Mouse (Mus musculus) layer of hippocampus, postnatal 14 days (tissue): ENCODE measurements around the gene Sall4. TPM values are rescaled to one million over a fixed set of nuclear protein-coding genes. Genes with fewer than 3 reads are reported as not detected.
A peak's percentile ranks its signal among the peaks of the same experiment; 100 is the strongest.
"Not testable (repeated sequence)": the region's sequence is repeated elsewhere in the genome, so short reads cannot be mapped to it uniquely, and the experiment has no call there.

Source experiments
- DNase-seq, 2 experiments: peaks; one replicate each; pipeline ENCODE4 v3.0.0; 2021 to 2022; ENCODE audit warnings: low spot score in 2 of 2, mixed read lengths in 1 of 2
- total RNA-seq, 2 experiments: library from RNA; stranded (reverse); gene quantifications; 2 replicates each; pipeline ENCODE4 v1.2.3; 2021

The Sall4 gene
- total RNA-seq, 2 experiments from 2014 or later, result 0.19 to 0.41 TPM

DNA sequence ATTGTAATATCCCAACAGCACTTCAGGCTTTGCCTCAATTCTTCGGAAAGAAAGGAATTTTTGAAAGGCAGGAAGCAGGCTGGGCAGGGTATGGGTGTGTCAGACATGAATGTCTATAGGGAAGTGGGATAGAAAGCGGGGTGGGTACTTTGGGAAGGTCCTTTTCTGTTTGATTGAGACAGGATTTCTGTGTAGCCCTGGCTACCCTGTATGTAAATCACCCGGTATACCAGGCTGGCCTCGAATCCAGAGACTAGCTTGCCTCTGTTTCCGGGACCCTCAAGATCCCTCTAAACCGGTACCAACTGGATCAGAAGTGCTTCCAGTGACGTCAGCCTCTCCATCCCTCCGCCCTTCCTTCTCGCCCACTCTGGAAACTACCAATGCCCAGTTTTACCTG lies 6.6 kb downstream of the Sall4 start:
- DNase-seq, result no peak

- not testable (repeated sequence) for DNase-seq
These were observed 23.3 kb downstream of the Sall4 start for GRCm38 (mm10) chr2:168744406-168744805.

DNA sequence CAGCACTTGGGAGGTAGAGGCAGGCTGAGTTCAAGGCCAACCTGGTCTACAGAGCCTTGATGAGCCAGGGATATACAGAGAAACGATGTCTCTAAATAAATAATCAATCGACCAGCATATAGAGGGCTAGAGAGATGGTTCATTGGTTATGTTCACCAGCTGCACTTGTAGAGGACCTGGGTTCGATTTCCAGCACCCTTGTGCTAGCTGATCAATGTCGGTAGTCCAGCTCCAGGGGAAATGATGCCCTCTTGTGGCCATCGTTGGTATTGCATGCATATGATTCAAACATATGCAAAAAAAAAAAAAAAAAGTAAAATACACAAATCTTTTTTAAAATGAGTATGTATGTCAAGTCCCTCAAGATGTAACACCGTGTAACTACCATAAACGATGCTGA lies 25.1 kb downstream of the Sall4 start:
- peak in 1 of 2 experiments; percentile 49 for DNase-seq

GRCm38 (mm10) chr2:168742059-168742627 lies 25.6 kb downstream of the Sall4 start, which contains the start of gene Atp9a:
TSS of gene Atp9a (minus strand) at chr2:168742409.
- DNase-seq, result peak; percentile 69 to 76

GRCm38 (mm10) chr2:168741273-168742058 lies 26.3 kb downstream of the Sall4 start:
- peak; percentile 62 to 66 for DNase-seq

- DNase-seq, result no peak
These were observed 27.2 kb downstream of the Sall4 start for GRCm38 (mm10) chr2:168740496-168740895.

DNA sequence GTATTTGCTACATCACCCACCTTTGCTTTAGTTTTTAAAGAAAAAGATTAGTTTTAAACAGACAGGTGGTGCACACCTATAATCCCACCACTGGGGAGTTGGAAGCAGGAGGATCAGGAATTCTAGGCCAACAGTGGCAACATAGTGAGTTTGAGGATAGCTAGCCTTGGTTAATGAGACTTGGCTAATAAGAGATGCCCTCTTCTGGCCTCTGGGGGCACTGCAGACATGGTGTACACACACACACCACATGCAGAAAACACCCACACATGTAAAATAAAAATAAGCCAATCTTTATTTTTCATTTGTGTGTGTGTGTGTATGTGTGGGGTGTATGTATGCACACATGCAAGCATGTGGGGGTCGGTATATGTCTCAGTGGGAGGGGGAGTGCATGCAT lies 28.9 kb downstream of the Sall4 start:
- no peak for DNase-seq

DNA sequence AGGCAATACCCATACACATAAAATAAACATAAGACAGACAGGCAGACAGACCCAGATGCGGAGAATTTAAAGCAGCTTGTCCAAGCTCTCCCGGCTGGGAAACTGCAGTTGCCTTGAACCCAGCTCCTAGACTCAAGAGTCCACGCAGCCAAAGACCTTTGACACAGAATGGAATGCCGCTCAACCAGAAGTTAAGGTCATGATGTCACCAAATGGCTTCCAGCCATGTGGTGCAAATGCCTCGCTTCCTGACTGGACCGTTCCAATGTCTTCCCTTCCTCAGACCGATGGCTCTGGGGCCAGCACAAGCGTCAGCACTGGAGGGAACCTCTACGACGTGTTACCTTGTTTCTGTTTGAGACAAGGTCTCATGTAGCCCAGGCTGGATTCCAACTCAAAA lies 29.9 kb downstream of the Sall4 start:
- no peak for DNase-seq

GRCm38 (mm10) chr2:168734023-168734422 lies 33.7 kb downstream of the Sall4 start:
- no peak for DNase-seq

GRCm38 (mm10) chr2:168731258-168731657 lies 36.5 kb downstream of the Sall4 start:
- no peak for DNase-seq

DNA sequence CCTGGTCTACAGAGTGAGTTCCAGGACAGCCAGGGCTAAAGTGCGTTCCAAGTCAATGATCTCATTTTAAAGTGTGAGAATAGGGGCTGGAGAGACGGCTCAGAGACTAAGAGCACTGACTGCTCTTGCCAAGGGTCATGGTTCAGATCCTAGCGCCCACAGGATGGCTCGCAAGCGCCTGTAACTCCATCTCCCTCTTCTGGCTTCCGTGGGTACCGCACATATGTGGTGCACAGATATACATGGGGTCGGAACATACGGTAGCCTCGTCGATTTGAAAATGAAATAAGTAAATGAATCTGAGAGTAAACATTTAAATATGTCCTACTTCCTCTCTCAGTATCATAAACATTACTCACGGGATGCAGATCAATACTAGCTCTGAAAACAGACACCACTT lies 38.0 kb downstream of the Sall4 start:
- DNase-seq, result no peak

DNA sequence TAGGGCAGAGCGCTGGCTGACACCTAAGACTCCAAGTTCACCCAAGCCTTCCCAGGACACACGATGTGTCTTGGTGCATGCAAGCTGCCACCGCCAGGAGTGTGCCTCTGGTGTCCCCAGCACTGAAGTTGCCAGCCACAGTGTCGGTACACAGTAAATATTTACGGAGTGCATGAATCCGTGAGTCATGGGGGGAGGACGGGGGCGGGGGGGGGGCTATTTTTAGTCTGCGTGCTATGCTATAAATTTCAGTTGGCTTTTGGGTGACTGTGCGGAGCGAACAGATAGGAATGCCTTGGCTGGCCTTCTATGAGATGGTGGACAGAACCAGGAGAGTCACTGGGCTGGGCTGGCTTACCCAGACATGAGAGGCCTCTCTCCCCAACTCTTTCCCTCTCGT lies 39.7 kb downstream of the Sall4 start:
- no peak for DNase-seq

GRCm38 (mm10) chr2:168726007-168726406 lies 41.7 kb downstream of the Sall4 start:
- no peak for DNase-seq

GRCm38 (mm10) chr2:168721313-168721712 lies 46.4 kb downstream of the Sall4 start:
- no peak for DNase-seq

DNA sequence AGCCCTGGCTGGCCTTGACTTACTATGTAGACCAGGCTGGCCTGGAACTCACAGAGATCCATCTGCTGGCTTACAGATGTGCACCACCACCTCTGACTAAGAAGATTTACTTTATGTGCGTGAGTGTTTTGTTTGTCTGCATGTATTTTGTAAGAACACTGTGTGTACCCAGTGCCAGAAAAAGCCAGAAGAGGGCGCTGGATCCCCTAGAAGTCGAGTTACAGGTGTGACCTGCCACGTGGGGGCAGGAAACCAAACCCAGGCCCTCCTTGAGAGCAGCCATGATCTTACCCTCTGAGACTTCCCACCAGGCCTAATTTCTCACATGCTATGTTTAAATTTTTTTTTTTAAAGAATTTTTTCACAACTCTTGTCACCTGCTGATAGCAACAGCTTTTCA lies 48.0 kb downstream of the Sall4 start:
- no peak for DNase-seq

- DNase-seq, result no peak
These were observed 49.0 kb downstream of the Sall4 start for GRCm38 (mm10) chr2:168718735-168719134.

GRCm38 (mm10) chr2:168718267-168718666 lies 49.5 kb downstream of the Sall4 start:
- no peak for DNase-seq

GRCm38 (mm10) chr2:168712199-168713176 lies 55.3 kb downstream of the Sall4 start:
- no peak for DNase-seq

- no peak for DNase-seq
These were observed 56.8 kb downstream of the Sall4 start for GRCm38 (mm10) chr2:168710979-168711378.

- no peak for DNase-seq
These were observed 60.0 kb downstream of the Sall4 start for GRCm38 (mm10) chr2:168707766-168708165.

GRCm38 (mm10) chr2:168702266-168702665 lies 65.5 kb downstream of the Sall4 start:
- DNase-seq, result peak; percentile 38 to 42
